Mouse (Mus musculus) megakaryocyte, embryonic 14.5 days (primary cell): Measurements from ENCODE around the gene Txlna.

Experiments used
- FLI1 ChIP-seq: IDR thresholded peaks from 2 replicates; pipeline ENCODE4 v1.6.1; 2012; ENCODE audit warnings: low read length, inconsistent platforms, mixed read lengths
- GATA1 ChIP-seq: IDR thresholded peaks from 3 replicates; pipeline ENCODE4 v1.6.1; 2012; ENCODE audit warnings: mixed read lengths, low read length, inconsistent platforms, borderline replicate concordance

DNA sequence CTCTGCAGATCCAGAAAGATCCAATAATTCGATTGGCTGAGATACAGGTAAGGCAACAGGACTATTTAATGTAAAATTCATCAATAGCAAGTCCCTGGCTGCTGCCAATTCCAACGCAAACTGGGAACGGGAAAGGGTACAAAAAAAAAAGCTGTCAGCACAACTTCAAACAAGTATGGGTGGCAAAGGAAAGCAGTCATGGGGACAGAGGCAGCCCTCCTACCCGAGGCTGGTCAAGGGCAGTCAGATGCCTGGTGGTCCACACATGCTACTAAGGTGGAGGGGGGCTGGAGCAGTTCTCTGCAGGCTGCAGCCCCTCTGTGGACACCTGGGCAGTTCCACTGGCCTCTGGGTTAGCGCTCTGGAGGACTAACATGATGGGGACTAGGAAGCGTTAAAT is 14.8 kb downstream of the Txlna start:
- no peak for TF ChIP-seq GATA1
- no peak for TF ChIP-seq FLI1
